Mouse (Mus musculus): ENCODE data around the gene Chid1. TPM values are rescaled to one million over a fixed set of nuclear protein-coding genes. Genes with fewer than 3 reads are reported as not detected.

The Chid1 gene
- polyA plus RNA-seq, 1 experiment, result 51.3 TPM

DNA sequence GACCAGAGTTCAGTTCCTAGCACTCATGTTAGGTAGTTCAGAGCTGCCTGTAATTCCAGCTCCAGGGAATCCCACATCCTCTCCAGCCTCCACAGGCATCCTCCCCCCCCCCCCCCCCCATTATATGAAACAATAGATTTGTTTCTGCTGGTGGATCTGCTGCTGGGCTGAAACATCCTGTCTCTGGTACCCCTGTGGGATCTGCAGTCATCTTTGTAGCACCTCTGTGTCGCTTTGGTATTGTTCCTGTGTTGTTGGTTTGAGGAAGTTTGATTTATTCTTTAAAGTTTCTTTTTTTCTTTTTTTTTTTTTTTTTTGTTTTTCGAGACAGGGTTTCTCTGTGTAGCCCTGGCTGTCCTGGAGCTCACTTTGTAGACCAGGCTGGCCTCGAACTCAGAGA, 35.8 kb upstream of the Chid1 start:
- Histone ChIP-seq H3K4me2 (ENCODE audit: low read depth) (no peak overlapping the region), H3ac (ENCODE audit: control insufficient read depth, insufficient read length) (no peak overlapping the region), H3K79me2 (ENCODE audit: control insufficient read depth, insufficient read depth) (peaks cover 100% of the 10 kb centered on the region), H3K36me3 (ENCODE audit: control insufficient read depth, insufficient read depth) (peaks cover 5% of the 10 kb centered on the region), H3K27me3 (ENCODE audit: control insufficient read depth, insufficient read depth, insufficient read length) (no peaks in the 10 kb centered on the region), H3K4me3 (no peak overlapping the region)
- TF ChIP-seq TCF3 (IDR thresholded peaks at IDR 0.05; ENCODE audit: insufficient read length, low read depth), result no peak
- no peak for TF ChIP-seq SRF (IDR thresholded peaks at IDR 0.05; ENCODE audit: control insufficient read depth, insufficient read length, low read depth)
- TF ChIP-seq TCF12 (IDR thresholded peaks at IDR 0.05; ENCODE audit: insufficient read depth, poor library complexity, severe bottlenecking), result no peak
- TF ChIP-seq REST (IDR thresholded peaks at IDR 0.05; ENCODE audit: insufficient read depth, insufficient read length), result no peak
- no peak for TF ChIP-seq MYOG (IDR thresholded peaks at IDR 0.05; ENCODE audit: control insufficient read depth in 1 of 3, insufficient read depth in 1 of 3, insufficient read length in 2 of 3, low read depth in 2 of 3)
- no peak for TF ChIP-seq POLR2AphosphoS2 (IDR thresholded peaks at IDR 0.05; ENCODE audit: insufficient read length, low read depth)
- TF ChIP-seq USF1 (IDR thresholded peaks at IDR 0.05; ENCODE audit: low read depth), result no peak
- TF ChIP-seq CEBPB (IDR thresholded peaks at IDR 0.05; ENCODE audit: insufficient read depth, poor library complexity, severe bottlenecking), result no peak
- no peak for TF ChIP-seq E2F4 (IDR thresholded peaks at IDR 0.05; ENCODE audit: insufficient read depth)
- no peak for TF ChIP-seq MAX (IDR thresholded peaks at IDR 0.05; ENCODE audit: low read depth)
- no peak for TF ChIP-seq MYOD1 (IDR thresholded peaks at IDR 0.05; ENCODE audit: control insufficient read depth in 1 of 3, insufficient read length in 2 of 3, low read depth in 2 of 3)
- no peak for TF ChIP-seq POLR2A (IDR thresholded peaks at IDR 0.05; ENCODE audit: insufficient read length, low read depth)

- Histone ChIP-seq H3ac (ENCODE audit: control insufficient read depth, insufficient read length) (no peak overlapping the region), H3K4me3 (no peak overlapping the region), H3K36me3 (ENCODE audit: control insufficient read depth, insufficient read depth) (peaks cover 5% of the 10 kb centered on the region), H3K27me3 (ENCODE audit: control insufficient read depth, insufficient read depth, insufficient read length) (no peaks in the 10 kb centered on the region), H3K79me2 (ENCODE audit: control insufficient read depth, insufficient read depth) (peaks cover 100% of the 10 kb centered on the region), H3K4me2 (ENCODE audit: low read depth) (no peak overlapping the region)
- TF ChIP-seq E2F4 (IDR thresholded peaks at IDR 0.05; ENCODE audit: insufficient read depth) (no peak), TCF3 (IDR thresholded peaks at IDR 0.05; ENCODE audit: insufficient read length, low read depth) (no peak), REST (IDR thresholded peaks at IDR 0.05; ENCODE audit: insufficient read depth, insufficient read length) (no peak), MYOG (IDR thresholded peaks at IDR 0.05; ENCODE audit: control insufficient read depth in 1 of 3, insufficient read depth in 1 of 3, insufficient read length in 2 of 3, low read depth in 2 of 3) (no peak), USF1 (IDR thresholded peaks at IDR 0.05; ENCODE audit: low read depth) (no peak), SRF (IDR thresholded peaks at IDR 0.05; ENCODE audit: control insufficient read depth, insufficient read length, low read depth) (no peak), MYOD1 (IDR thresholded peaks at IDR 0.05; ENCODE audit: control insufficient read depth in 1 of 3, insufficient read length in 2 of 3, low read depth in 2 of 3) (no peak), TCF12 (IDR thresholded peaks at IDR 0.05; ENCODE audit: insufficient read depth, poor library complexity, severe bottlenecking) (no peak), CEBPB (IDR thresholded peaks at IDR 0.05; ENCODE audit: insufficient read depth, poor library complexity, severe bottlenecking) (no peak), POLR2AphosphoS2 (IDR thresholded peaks at IDR 0.05; ENCODE audit: insufficient read length, low read depth) (no peak), POLR2A (IDR thresholded peaks at IDR 0.05; ENCODE audit: insufficient read length, low read depth) (no peak), MAX (IDR thresholded peaks at IDR 0.05; ENCODE audit: low read depth) (no peak)
Observed at GRCm38 (mm10) chr7:141574041-141574440, 34.4 kb upstream of the Chid1 start.

- Histone ChIP-seq H3K27me3 (ENCODE audit: control insufficient read depth, insufficient read depth, insufficient read length) (no peaks in the 10 kb centered on the region), H3K4me2 (ENCODE audit: low read depth) (no peak overlapping the region), H3ac (ENCODE audit: control insufficient read depth, insufficient read length) (no peak overlapping the region), H3K4me3 (no peak overlapping the region), H3K36me3 (ENCODE audit: control insufficient read depth, insufficient read depth) (no peaks in the 10 kb centered on the region), H3K79me2 (ENCODE audit: control insufficient read depth, insufficient read depth) (peaks cover 100% of the 10 kb centered on the region)
- TF ChIP-seq POLR2A (IDR thresholded peaks at IDR 0.05; ENCODE audit: insufficient read length, low read depth), result no peak
- TF ChIP-seq REST (IDR thresholded peaks at IDR 0.05; ENCODE audit: insufficient read depth, insufficient read length), result no peak
- TF ChIP-seq USF1 (IDR thresholded peaks at IDR 0.05; ENCODE audit: low read depth), result no peak
- TF ChIP-seq POLR2AphosphoS2 (IDR thresholded peaks at IDR 0.05; ENCODE audit: insufficient read length, low read depth), result no peak
- no peak for TF ChIP-seq E2F4 (IDR thresholded peaks at IDR 0.05; ENCODE audit: insufficient read depth)
- TF ChIP-seq TCF12 (IDR thresholded peaks at IDR 0.05; ENCODE audit: insufficient read depth, poor library complexity, severe bottlenecking), result no peak
- no peak for TF ChIP-seq MYOG (IDR thresholded peaks at IDR 0.05; ENCODE audit: control insufficient read depth in 1 of 3, insufficient read depth in 1 of 3, insufficient read length in 2 of 3, low read depth in 2 of 3)
- TF ChIP-seq MAX (IDR thresholded peaks at IDR 0.05; ENCODE audit: low read depth), result no peak
- no peak for TF ChIP-seq TCF3 (IDR thresholded peaks at IDR 0.05; ENCODE audit: insufficient read length, low read depth)
- TF ChIP-seq MYOD1 (IDR thresholded peaks at IDR 0.05; ENCODE audit: control insufficient read depth in 1 of 3, insufficient read length in 2 of 3, low read depth in 2 of 3), result no peak
Observed at GRCm38 (mm10) chr7:141570625-141571295, 31.1 kb upstream of the Chid1 start.

- Histone ChIP-seq H3K4me3 (no peak overlapping the region), H3K4me2 (ENCODE audit: low read depth) (no peak overlapping the region), H3K27me3 (ENCODE audit: control insufficient read depth, insufficient read depth, insufficient read length) (no peaks in the 10 kb centered on the region), H3K79me2 (ENCODE audit: control insufficient read depth, insufficient read depth) (peaks cover 100% of the 10 kb centered on the region), H3K36me3 (ENCODE audit: control insufficient read depth, insufficient read depth) (no peaks in the 10 kb centered on the region), H3ac (ENCODE audit: control insufficient read depth, insufficient read length) (no peak overlapping the region)
- TF ChIP-seq TCF3 (IDR thresholded peaks at IDR 0.05; ENCODE audit: insufficient read length, low read depth) (no peak), MAX (IDR thresholded peaks at IDR 0.05; ENCODE audit: low read depth) (no peak), TCF12 (IDR thresholded peaks at IDR 0.05; ENCODE audit: insufficient read depth, poor library complexity, severe bottlenecking) (no peak), CEBPB (IDR thresholded peaks at IDR 0.05; ENCODE audit: insufficient read depth, poor library complexity, severe bottlenecking) (no peak), MYOG (IDR thresholded peaks at IDR 0.05; ENCODE audit: control insufficient read depth in 1 of 3, insufficient read depth in 1 of 3, insufficient read length in 2 of 3, low read depth in 2 of 3) (no peak)
Observed at GRCm38 (mm10) chr7:141569916-141570315, 30.3 kb upstream of the Chid1 start.

Data from myocyte (in vitro differentiated cells).